Mouse (Mus musculus) left cerebral cortex, adult 18-20 months (tissue): ENCODE data around the gene Pip4k2b. TPM values are rescaled to one million over a fixed set of nuclear protein-coding genes. Genes with fewer than 3 reads are reported as not detected.
A peak's percentile ranks its signal among the peaks of the same experiment; 100 is the strongest.
"Not testable (repeated sequence)": the region's sequence is repeated elsewhere in the genome, so short reads cannot be mapped to it uniquely, and the experiment has no call there.

Experiments used
- DNase-seq, 2 experiments: peaks; one replicate each; pipeline ENCODE4 v3.0.0; 2021 to 2022; ENCODE audit warnings: low spot score in 2 of 2, mixed read lengths in 1 of 2
- total RNA-seq, 2 experiments: library from RNA; stranded (reverse); gene quantifications; 2 replicates each; pipeline ENCODE4 v1.2.3; 2021

The Pip4k2b gene
- total RNA-seq, 2 experiments from 2014 or later: 120 to 123 TPM

DNA sequence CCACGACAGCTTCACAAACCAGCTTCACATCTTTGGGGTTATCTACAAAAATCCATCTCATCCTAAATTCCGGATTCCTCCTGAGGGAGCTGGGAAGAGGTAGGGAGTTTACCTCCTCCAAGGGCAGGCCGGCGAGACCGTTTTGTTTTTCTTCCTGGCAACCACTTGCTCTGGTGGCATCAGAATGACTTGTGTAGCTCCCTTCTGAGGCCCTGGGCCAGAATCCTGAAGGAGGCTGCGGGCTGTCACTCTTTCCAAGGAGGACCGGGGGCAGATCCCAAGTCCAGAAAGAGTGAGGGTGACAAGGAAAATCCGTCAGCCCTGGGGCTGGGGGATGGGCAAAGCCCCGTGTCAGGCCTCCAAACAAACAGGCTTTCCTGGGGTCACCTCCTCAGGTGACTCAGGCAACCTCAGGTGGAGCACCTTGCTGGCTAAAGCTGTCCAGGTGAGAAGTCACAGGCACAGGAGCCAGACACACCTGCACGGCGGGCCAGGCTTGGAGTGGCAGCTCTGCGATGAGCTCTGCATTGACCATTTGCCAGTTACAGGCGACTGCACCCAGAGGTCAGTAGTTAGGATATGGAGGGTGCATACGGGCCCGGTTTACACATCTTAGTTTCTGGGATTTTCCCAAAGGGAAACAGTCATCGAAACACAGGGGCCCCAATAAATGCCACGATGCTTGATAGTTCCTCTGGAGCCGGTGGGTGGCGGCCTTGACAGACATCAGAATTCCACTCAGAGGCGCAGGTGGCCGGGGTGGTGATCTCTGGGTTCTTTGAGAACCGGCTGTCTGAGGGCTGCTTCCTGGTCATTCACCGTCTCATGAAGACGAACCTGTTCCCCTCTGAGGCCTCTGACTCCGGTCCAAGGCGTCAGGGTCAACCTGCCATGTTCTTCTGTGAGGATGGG is 26.9 kb downstream of the Pip4k2b start:
- no peak for DNase-seq

DNA sequence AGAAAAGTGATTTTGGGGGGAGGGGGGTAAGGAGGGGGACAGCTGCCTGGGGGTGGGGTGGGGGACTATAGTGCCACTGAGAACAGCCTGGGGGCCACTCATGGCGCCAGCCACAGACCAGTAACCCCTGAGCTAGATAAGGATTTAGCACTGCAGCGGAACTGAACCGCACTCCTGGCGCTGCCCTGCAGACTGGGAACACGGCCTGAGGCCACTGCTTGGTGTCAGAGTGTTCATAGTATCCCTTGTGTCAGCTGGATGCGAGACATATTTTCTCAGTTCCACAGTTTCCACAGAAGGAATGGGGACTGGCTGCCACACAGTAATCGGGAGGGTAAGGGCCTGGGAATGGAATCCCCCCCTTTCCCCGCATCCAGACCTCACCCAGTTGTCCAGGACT is 28.5 kb downstream of the Pip4k2b start:
- DNase-seq: no peak

DNA sequence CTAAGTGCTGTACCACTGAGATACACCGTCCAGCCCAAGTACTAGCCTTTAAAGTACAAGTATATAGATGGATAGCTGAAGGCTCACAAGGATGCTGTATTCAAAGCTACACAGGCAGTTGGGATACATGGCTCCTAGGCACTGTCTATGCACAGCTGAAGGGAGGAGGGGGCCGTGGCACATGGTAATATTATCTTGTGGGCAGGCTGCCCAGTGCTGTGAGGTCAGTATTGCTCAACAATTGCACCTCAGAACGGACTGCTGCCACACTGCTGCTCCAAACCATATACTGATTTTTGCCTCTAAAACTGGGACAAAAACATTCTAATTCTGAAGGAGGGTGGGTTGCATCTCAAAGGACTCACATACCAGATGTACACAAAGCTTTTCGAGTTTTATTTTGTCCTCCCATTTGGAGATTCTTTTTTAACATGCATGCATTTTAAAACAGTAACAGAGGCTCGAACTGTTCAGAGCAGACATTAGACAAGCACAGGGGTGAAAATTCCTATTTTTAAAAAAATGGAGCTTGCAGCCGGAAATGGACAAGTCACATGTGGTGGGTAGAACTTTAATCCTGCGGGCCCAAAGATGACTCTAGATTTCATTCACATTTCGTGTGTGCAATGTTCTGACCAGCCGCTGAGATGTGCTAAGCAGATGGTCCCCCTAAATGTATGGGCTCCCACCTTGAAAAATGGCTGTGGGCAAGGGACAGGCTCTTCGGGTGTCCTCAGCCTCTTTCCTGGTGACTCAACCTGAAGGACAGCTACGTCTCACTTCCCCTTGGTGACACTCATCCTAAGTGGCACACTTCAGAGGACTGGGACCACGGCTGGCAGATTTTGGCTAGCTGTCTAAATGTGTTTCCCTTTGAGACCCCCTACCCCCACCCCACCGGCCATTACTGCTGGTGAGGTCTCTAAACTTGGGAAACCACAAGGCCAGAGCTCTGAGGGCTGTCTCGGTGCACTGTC is 29.4 kb downstream of the Pip4k2b start:
- peak in 1 of 2 experiments; percentile 25 for DNase-seq

DNA sequence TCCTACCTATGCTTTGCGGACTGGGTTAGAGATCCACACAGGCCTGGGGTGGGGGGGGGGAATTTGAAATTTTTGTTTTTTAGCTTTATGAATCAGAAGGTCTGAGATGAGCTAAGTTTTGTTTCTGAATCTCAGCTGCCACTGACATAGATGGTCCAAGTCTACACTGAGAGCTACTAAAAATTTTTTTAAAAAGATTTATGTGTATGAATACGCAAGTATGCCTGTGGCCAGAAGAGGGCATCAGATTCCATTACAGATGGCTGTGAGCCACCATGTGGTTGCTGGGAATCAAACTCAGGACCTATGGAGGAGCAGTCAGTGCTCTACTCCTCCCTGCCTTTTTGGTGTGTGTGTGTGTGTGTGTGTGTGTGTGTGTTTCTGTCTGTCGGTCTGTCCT is 30.1 kb downstream of the Pip4k2b start:
- no peak for DNase-seq

GRCm38 (mm10) chr11:97713896-97714295 is 30.6 kb downstream of the Pip4k2b start:
- DNase-seq: no peak

DNA sequence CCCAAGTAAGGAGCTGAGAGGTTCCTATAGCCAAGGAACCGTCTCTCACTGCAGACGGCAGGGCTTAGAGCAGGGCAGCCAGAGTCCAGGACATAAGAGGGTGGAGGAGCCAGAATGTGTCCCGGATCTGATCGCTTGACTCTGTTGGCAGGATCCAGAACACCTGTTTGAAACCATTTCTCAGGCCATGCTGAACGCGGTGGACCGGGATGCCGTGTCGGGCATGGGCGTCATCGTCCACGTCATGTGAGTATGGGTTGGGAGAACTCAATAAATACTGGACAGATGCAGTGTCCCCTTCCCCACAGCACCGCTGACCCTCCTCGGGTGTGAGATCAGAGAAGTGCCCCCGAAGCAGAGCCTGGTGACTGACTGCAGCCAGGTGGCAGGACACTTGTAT is 32.2 kb downstream of the Pip4k2b start:
- DNase-seq: no peak

GRCm38 (mm10) chr11:97711200-97711900 is 33.2 kb downstream of the Pip4k2b start:
- no peak for DNase-seq

DNA sequence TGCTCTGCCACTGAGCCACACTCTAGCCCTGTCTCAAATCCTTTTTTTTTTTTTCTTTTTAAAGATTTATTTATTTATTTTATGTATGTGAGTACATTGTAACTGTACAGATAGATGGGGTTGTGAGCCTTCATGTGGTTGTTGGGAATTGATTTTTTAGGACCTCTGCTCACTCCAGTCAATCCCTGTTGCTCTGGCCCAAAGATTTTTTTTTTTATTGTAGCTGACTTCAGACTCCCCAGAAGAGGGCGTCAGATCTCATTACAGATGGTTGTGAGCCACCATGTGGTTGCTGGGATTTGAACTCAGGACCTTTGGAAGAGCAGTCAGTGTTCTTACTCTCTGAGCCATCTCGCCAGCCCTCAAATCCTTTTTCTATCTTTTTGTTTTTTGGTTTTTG is 34.4 kb downstream of the Pip4k2b start:
- DNase-seq: not testable (repeated sequence)

GRCm38 (mm10) chr11:97703039-97703826 is 41.3 kb downstream of the Pip4k2b start, which contains the start of gene Psmb3:
Gene Psmb3, plus strand, starts transcription at chr11:97703399.
- peak; percentile 99 to 100 for DNase-seq

- DNase-seq: peak; percentile 89
Observed at GRCm38 (mm10) chr11:97702393-97702745, 42.1 kb downstream of the Pip4k2b start.

DNA sequence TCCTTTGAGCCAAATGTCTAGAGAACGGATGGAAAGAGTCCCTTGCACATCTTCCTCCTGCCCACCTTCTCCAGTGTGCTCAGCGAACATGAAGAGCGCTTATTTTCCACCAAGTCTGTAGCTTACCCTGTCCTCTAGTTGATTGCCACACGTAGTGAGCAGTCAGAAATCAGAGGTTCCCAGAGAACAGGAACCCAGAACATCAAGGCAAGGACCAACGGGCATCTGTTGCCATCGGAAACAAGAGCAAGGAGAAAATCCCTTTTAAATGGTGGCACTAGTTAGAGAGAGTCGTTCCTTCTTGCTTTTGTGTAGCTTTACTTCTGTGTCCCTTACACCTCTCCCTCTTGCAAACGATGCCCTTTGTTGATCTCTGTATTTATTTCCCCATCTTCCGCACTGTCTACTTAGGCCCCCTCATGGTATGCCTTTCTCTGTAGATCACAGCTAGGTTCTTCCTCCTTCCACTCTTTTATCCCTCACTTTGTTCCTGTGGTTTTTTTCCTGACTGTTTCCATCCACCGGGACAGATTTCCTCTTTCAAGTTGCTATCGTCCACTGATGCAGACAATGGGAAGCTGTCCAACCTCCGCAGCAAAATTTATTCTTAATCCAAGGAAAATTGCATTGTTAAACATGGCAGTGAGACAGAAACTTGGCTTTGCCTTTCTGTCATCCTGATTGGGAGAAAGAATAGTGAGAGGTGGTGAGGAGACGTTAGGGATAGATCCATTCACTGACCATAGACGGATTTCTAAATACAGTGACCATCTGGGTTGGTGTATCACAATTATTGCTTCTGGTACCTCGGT is 42.7 kb downstream of the Pip4k2b start:
- no peak for DNase-seq

- DNase-seq: no peak
Observed at GRCm38 (mm10) chr11:97700746-97701580, 43.5 kb downstream of the Pip4k2b start.

DNA sequence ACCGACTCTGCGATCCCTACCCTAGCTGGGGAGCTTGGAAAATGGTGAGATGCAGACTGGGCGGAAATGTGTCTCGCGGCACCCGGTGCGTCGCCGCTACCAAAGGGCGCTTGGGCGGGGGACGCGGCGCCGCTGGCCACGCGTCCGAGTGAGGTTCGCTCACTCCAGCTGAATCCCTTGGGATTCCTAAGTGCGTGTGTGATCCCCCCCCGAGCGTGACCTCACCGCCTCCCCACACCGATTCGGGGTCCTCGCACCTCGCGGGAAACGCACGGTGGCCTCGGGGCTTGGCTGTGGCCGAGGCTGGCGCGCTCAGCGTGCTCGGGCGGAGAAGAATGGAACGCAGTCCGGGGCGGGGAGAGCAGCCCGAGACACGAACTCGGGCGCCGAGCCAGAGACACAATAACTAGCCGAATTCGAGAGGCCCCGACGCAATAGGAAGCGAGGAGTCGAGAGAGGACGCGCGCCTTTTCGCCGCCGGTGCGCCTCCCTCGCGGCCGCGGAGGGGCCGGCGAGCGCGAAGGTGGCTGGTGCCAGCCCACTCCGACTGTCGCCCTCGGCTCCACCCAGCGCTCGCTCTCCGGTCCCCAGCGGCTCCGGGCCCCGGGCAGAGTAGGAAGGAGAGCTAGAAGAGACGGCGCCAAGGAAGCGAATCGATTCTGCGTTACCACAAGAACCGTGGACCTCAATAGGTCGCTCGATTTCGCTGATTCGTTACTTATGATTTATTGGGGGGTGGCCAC is 44.3 kb downstream of the Pip4k2b start, which contains the start of gene Pcgf2:
Gene Pcgf2 (minus strand): TSS at position 495 of the 743 bp plus-strand sequence.
- DNase-seq: peak; percentile 59 to 75

- peak; percentile 79 to 80 for DNase-seq
Observed at GRCm38 (mm10) chr11:97699626-97700002, 44.9 kb downstream of the Pip4k2b start.

GRCm38 (mm10) chr11:97698741-97699611 is 45.5 kb downstream of the Pip4k2b start:
- DNase-seq: no peak

DNA sequence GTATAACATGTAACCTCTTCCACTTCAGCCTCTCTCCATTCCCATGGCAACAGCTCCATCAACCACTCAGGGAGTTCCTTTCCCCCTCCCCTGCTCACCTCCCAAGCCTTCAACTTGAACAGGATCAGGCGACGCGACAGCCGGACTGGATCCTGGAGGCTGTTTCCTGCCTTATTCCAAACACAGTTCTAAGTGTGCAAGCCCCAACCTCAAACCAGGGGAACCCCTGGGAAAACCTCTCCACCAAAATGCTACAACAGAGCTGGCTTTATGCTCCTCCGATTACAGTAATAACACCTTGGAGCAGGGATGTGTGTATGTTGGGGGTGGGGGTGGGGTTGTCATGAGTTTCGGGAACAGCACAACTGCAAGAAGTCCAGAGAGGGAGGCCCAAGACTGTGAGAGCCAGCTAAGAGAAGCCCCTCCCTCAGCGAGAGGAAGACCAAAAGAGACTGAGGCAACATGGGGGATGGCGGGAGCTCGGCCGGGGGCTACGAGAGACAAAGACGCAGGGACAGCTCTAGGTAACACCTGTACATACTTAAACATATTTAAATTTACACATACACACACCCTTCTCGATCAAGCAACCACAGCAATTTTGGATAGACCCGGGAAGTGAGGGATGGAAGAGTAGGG is 46.5 kb downstream of the Pip4k2b start:
- DNase-seq: no peak
